Mouse (Mus musculus) 3T3-L1 (cell line): ENCODE measurements around the gene Castor1.
"Not testable (repeated sequence)": the region's sequence is repeated elsewhere in the genome, so short reads cannot be mapped to it uniquely, and the experiment has no call there.

ENCODE experiments used
- DNase-seq: peaks from one replicate; pipeline ENCODE4 v3.0.0-alpha.2; 2015; ENCODE audit warnings: low read depth, low spot score

The Castor1 gene

DNA sequence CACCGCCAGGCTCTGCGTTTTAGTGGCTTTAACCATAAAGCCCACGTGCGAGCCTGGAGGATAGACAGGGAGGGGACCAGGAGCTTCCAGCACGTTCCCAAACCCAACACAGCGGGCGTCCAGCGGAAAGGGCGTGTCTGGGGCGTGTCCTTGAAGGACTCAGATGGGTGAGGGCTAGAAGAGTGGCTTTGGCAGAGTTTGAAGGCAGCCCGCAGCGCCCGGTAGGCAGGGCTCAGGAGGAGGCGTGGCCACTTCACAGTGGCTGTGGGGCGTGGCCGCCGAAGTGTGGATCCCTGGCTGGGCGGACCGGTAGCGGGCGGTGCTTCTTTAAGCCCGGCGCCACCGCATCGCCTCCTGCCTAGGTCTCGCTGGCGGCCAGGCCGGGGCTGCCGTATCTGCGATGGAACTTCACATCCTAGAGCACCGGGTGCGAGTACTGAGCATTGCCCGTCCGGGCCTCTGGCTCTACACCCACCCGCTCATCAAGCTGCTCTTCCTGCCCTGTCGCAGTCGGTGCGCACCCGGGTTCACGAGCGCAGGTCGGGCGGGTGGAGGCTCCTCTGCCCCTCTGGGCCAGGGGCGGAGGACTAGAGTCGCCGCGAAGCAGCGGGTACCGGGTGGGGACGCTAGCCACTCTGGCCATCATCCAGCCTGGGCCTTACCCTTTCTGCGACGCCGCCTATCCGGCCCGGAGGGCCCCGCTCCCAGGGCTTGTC, at the start of gene Castor1:
Gene Castor1 (plus strand): TSS at position 312 of the 716 bp plus-strand sequence.
- no peak for DNase-seq

DNA sequence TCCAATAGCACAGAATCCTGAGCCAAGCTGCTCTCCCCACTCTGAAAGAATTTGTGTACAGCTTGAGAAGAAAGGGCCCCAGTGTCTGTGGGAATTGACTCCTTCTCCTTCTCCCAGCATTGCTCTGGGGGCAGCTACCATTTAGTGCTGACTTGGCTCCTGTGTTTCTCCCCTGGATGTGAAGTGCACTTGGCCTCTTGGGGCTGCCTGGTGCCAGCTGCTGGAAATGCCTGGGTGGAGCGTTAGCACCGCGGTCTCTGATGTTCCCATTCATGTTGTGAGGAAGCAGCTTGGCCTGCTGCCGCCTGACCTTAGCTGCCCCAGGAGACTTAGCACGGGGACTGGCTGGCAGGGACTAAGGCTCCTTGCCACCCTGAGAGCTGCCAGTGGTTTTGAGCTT, 43.4 kb upstream of the Castor1 start:
- no peak for DNase-seq

DNA sequence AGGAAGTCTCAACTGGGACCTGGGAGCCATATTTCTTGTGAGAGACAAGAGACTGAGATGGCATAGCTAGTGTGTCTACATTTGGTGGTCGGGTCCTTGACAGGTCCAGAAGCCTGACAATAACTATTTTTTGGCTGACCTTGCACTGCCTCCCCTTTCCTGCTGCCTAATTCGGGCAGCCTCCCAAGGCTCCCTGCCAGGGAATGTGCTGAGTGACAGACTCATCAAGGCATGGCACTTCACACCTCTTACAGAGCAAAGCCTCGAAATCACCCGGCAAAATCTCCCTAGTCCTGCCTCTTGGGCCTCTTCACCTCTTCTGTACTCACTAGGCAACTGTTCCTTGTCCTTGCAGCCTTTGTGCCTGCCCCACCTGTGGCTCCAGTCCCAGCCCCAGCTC, 40.3 kb upstream of the Castor1 start:
- DNase-seq: no peak

DNA sequence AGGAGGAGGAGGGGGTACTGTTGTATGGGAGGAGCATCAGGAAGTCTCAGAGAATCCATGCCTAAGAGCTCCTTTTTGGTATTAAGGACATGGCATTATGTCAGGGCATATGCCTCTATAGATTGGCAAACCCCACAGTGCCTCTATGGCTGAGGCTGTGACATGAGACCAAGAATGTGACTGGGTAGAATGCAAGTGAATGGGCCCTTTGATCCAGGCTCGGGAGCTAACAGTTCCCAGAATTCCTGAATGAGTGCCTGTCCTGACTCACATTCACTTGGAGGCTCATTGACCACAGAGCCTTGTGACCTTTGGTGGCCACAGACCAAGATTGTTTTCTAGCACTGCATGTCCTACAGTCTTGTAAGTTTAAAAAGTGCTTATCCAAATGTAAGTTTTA, 36.0 kb upstream of the Castor1 start:
- DNase-seq: peak; percentile 86

DNA sequence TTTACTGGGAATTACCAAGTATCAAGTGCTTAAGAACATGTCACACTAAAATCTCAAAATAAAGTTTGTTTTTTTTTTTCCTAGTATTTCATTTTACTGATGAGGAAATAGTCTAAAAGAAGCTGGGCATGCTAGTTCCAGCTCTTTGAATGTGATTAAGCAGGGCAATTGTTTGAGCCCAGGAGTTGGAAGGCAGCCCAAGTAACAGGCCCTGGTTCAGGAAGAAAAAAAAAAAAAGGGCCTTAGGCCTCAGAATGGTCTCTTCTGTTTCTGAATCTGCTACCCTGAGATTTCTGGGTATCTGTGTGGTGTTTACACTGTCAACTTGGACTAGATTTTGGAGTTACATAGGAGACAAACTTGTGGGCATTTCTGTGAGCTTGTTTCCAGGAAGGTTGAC, 34.5 kb upstream of the Castor1 start:
- DNase-seq: peak; percentile 59

DNA sequence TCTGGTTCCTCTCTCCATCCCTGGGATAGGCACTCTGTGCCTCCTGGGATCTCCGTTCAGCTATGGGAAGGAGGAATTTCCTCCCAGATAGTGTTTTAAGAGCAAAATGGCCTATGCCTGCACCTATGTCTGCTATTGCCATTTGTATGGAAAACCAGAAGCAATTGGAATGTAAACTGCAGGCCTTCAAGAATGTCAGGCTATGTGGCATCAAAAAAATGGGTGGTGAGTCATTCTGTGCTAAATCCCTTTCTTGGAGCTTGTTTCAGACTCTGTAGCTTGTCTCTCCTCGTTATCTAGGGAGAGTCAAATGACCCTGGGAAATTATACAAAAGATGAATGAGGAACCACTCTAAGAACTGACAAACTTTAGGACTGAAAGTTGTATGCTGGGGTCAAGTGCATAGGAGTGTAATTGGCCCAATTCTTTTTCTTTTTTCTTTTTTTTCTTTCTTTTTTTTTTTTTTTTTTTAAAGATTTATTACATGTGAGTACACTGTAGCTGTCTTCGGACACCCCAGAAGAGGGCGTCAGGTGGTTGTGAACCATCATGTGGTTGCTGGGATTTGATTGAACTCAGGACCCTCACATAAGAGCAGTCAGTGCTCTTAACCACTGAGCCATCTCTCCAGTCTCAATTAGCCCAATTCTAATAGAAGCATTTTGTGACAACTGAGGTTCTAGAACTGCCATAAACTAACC, 33.6 kb upstream of the Castor1 start:
- DNase-seq: peak; percentile 86

DNA sequence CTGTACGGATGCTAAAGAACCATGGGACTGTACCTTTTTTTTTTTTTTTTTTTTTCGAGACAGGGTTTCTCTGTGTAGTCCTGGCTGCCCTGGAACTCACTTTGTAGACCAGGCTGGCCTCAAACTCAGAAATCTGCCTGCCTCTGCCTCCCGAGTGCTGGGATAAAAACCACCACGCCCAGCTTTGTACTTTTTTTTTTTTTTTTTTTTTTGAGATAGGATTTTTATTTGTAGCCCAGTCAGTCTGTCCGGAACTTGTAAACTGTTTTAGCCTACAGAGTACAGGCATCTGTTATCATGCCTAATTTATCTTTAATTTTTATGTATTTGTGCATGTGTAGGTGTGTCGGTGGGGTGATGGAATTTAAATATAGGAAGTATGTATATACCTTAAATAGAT, 32.5 kb upstream of the Castor1 start:
- DNase-seq: not testable (repeated sequence)

DNA sequence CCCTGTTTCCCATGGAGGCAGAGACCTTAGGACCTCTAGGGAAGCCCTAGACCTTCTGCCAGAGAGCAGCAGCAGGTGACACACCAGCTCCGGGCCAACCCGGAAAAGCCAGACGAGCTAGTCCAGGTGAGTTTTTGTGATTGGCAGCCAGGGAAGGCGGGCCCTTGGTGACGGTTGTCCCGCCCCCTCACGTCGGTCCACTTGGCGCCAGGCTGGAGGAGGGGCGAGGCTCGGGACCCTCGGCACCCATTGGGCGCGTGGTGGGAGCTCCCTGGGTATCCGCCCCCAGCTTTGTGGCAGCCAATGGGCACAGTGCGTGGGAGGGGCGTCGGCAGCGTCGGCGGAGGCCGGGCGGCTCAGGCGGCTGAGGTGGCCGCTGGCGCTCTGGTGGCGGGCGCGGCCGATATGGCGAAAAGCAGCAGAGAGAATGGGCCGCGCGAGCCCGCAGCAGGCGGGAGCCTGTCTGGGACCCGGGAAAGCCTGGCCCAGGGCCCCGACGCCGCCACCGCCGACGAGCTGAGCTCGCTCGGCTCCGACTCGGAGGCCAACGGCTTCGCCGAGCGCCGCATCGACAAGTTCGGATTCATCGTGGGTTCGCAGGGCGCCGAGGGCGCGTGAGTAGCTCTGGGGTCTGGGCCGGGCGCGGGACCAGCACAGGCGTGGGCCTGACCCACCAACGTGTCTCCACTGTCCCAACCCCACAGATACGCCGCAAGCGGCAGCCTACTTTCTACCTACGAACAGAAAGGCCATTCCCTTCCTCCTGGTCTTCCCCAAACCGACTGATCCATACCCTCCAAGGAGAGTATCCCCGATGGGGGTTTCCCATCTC, 31.3 kb upstream of the Castor1 start, which contains the start of gene Tbc1d10a:
Gene Tbc1d10a (plus strand): TSS at position 304 of the 832 bp plus-strand sequence.
- peak; percentile 95 for DNase-seq

DNA sequence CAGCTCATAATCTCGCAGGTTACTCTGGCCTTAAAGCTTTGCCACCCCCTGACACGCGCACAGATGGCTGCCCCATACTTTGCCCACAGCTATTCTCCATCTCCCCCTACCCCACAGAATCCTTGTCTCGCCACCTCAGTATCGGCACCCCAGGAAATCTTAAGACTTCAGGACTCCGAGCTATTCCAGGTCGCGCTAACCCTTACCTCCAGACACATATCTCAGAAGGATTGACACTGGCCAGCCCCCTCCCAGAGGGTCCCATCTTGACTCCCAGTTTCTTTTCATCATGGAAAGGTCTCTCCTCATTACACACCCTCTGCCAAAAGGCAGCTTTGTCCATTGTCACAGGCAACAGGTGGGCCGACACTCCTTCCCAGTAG, 30.7 kb upstream of the Castor1 start:
- DNase-seq: no peak

DNA sequence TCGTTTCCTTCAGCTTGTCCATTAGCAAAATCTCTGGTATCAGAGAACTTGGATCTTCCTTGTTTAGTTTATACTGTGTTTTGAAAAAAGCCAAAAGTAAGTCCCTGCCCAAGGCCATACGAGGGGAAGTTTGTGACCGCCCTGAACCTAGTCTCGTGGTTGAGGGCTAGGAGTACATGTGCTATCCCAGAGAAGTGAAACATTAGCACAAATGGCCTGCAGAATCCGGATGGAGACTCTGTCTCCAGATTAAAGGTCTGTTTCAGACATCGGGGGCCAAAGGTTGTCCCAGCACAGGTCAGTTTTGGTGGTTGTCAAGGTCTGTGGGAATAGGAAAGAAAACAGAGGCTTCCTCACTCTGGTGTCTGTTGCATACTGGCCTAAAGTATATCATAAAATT, 28.8 kb upstream of the Castor1 start:
- no peak for DNase-seq

DNA sequence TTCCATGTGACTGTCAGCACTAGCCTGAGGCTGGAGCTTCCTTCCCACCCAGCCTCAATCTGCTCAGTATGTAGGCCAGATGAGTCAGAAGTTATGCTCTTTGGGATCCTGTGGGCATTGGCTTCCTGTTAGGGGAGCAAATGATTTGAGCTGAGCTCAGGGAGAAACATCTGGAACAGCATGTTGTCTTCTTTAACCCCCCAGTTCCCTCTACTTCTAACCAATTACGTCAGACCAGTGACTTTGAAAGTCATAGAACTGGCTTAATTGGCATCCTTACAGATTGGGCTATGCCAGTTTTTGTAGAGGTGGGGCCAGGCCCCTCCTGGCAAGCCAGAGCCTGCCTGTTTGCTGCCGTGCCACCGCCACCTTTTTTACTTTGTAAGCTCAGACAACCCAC, 27.3 kb upstream of the Castor1 start:
- peak; percentile 92 for DNase-seq

DNA sequence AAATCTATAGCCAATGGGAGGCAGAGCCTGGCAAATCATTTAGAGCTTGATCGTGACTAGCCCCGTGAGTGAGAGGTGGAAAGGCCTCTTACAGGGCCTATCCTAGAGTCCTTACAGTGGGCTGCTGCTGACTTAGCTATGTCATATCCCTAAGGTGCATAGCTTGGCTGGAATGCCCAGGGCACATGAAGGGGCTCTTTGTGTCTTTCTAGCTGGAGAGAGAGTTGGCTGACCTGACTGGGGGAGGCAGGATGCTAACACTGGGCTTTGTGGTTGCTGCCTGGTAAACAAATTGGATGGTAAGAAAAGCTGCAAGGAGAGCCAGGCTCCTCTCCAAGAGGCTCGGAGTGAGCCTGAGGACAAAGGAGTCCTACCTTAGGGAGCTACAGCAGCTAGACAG, 25.3 kb upstream of the Castor1 start:
- DNase-seq: no peak

DNA sequence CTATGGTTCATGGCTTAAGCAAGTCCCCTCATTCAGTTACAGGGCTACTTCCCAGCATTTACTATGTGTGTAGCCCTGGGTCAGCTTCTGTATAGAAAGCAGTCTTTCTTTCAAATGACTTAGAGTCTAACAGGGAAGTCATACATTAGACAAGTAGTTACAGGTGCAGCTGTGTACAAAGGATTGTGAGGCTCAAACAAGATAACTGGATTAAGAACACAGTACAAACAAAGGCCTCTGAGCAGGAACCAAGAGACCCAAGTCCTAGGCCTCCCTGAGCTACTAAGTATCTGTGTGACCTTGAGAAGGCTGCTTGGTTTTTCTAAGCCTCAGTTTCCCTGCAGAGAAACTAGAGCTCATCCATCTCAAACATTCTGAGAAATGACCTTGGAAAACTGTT, 24.6 kb upstream of the Castor1 start:
- no peak for DNase-seq

DNA sequence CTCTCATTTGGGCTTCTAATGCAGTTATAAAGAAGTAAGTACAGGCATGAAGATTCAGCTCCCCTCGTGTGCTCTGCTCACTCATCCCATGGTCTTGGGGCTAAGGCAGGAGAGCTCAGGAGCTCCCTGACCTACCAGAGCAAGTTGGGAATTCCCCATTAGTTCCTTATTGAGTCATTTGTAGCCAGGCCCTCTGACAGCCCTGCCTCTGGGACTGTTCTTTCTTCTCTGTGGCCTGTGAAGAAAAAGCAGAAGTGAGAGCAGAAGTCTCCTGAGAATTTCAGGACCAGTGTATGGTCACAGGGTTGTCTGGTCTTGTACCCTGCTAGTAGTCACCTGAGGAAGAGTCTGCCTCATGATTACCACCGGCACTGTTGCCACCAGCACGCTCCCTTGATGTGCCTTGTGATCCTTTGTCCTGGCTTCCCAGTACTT, 22.4 kb upstream of the Castor1 start:
- peak; percentile 69 for DNase-seq

DNA sequence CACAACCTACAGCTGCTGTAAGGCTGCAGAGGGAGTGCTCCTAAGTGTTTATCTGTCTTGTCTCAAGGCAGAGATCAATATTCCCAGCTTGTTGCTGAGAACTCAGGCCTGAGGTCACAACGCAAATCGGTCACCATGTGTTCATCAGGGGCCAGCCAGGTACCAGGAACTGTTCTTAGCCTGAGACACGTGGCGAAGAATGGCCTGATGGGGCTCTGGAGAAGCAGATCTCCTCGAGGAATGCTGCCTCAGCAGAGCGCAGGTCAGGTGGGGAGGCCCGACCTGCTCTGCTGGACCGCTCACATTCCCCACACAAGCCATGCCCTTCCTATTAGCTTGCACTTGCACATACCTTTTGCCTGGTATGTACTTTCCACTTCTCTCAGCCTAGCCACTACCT, 21.4 kb upstream of the Castor1 start:
- no peak for DNase-seq

DNA sequence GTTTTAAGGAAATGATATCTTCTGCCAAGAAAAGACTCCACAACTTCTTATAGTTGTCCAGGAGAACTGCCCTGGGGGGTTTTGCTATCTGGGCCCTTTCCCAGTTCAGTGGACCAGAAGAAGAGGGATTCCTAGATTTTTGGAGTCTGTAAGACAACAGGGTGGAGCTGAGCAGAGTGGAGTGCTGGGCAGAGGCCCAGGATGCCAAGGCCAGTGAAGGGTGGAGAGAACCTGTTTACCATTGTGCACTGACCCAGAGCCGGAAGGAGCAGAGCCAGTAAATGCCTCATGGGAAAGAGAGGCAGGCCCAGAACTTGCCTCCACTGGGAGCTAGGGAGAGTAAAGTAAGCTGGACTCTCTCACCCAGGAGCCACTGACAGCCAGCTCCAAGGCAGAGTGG, 20.3 kb upstream of the Castor1 start:
- peak; percentile 57 for DNase-seq

DNA sequence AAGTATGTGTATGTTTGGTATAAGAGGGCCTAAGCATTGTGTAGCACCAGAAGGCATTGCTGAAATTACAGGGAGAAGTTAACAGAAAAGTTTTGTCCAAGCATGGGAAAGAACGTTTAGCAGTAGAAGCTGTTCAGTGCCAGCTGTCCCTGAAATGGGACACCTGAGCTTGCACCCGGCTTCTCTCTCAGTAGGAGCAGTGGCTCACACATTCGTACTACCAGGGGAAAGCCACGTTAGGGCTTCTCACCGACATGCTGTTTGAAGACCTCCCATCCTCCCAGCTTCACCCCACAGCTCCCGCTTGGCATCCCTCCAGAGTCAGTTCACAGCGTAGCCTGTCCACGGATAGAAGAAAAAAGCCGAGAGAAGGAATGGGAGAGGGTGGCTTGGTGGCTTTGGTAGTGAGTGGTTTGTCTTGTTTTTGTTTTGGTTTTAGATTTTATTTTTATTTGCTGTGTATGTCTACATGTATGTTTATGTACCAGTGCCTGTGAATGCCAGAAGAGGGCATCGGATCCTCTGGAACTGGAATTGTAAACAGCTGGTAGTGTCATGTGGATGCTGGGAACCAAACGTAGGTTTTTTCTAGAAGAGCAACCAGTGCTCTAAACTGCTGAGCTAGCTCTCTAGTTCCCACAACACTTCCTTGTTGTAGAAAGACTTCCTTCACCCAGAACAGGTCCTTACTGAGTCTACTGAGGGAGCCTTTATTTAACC, 15.9 kb upstream of the Castor1 start:
- DNase-seq: no peak

DNA sequence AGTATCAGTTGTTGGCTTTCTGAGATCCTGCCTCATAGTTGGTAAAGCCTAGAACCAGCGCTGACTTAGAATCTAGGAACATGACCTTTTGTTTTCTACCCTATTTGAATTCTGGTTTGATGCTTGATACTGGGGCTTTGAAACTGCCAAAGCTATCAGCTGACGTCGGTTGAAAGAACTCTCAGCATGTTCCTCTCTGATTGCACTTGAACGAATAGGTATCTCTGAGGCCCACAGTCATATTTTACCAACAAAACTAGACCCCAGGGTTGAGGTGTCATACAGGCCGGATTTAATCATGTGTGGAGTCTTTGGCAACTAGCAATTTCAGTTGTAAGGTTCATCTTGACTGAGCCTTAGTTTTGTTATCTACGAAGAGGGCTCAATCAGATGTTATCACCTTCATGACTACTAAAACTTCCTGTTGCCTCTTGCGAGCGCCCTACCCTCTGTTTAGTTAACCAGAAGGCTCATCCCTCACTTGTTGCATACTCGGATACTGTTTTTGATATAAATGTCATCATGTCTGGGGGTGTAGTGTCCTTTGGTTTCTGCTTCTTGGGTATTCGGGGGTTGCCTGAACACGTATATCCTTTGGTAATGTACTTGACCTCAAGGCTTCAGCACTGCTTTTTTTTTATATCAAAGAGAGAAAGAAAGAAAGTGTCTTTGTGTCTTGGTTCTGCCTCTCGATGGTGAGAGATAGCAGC, 14.9 kb upstream of the Castor1 start:
- no peak for DNase-seq

DNA sequence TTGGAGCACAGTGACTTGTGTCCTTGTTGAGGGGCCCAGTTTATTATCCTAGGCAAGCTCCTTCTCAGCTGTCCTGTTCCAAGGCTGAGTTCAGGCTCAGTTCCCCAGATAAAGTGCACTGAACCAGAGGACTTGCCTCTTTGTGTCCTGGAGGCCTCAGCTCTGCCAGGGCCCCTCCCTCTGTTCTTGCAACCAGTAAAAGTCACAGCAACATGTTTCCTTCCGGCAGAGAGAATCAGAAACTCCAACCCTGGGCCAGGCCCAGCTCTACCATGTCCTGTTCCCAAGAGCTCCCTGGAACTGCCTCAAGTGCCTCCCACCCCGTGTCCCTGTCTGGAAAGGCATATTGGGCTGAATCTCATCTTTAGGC, 14.3 kb upstream of the Castor1 start:
- no peak for DNase-seq

DNA sequence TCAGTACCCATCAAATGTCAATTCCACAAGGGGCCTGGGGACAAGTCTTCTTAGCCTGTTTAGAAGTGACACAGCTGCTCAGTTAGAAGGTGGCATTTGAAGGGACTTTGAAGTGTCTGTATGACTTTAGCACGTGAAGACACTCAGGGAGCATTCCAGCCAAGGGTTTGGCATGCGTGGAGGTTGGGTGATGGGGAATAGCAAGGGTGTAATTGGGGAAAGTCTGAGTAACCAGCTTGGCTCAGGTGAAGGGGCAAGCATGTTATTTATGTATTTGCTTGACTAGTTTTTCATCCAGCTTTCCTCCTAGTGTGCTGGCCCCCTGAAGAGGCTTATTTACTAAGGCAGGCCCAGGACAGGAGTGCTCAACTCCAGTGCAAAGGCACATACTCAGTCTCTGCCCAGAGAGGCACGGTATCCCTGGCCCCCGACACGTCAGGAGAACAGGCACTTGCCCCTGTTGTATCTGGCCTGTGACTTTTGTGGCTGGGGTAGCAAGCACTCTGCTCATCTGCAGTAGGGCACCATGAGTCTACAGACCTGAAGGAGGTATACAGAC, 12.8 kb upstream of the Castor1 start:
- no peak for DNase-seq

DNA sequence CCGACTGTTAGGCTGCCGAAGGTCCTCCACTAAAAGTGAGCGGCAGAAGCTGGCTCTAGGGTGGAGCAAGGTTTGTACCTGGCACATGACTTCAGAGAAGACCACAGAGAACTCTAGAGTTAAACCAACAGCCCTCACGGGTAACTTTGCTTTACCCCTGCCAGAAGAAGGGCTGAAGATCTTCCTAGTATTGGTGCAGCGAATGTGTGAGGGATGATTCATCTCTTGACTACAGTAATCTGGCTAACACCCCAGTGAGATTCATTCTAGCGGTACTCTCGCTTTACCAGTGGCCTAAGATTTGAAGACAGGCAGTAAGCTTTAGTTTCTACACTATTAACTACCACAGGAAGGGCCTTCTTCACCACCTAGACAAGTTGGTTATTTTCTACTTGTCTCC, 12.1 kb upstream of the Castor1 start:
- DNase-seq: peak; percentile 73
